Mouse (Mus musculus): ENCODE measurements around the gene Wdr66. TPM values are rescaled to one million over a fixed set of nuclear protein-coding genes. Genes with fewer than 3 reads are reported as not detected.
A peak's percentile ranks its signal among the peaks of the same experiment; 100 is the strongest.
"Not testable (repeated sequence)": the region's sequence is repeated elsewhere in the genome, so short reads cannot be mapped to it uniquely, and the experiment has no call there.

The Wdr66 gene
- 5.4 and 6.1 TPM in 2 replicates for polyA plus RNA-seq (2012; rRNA removed)

DNA sequence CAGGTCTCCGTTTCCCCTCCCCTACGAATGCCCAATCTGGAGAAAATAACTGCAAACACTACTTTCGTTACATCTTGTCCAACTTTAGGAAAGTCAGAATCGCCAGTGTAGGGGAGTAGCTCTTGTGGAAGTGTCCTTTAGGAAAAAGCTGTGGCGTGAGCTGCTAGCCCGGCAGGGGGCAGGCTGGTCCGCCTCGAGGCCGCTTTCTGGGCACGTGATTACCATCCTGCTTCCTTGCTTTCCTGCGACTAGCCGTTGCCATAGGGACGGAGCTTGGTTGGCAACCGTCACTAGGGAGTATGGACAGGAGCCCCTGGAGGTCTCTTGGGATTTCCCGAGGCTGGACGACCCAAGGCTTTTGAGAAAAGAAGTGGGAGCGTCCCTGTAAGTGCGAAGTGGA is at the start of gene Wdr66:
Gene Wdr66, plus strand, starts transcription at position 269 of the 400 bp plus-strand sequence.
- peak; percentile 87 to 96 for DNase-seq (ENCODE audit: extremely low spot score in 1 of 2, low spot score in 1 of 2)

DNA sequence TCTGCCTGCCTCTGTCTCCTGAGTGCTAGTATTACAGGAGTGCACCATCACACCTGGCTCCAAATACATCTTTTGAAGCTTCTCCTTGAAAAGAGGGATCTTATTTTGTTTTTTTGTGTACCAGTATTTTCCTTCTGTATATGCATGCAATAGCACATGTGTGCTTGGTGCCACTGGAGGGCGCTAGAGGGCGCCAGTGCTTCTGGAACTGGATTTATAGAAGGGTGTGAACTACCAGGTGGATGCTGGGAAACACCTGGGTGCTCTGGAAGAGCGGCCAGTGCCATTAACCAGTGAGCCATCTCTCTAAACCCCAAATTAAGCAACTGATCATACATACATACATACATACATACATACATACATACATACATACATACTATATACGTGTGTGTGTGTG is 49.1 kb upstream of the Wdr66 start:
- not testable (repeated sequence) for DNase-seq (ENCODE audit: extremely low spot score in 1 of 2, low spot score in 1 of 2)

DNA sequence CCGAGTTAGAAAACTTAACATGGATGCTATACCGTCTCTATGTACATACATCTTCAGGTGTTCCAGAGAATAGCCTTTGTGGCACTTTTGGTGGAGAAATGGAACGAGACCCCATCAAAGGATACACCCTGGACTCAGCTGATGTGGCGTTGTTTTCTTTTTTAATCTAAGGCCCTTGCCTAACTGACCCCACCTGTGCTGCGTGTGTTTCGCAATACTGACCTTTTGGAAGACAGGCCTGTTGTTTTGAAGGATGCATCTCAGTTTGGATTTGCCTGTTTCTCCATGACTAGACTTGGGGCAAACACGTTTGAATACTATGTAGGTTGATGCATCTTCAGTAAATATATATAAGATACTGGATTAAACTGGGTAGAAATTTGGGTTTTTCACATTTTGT is 48.3 kb upstream of the Wdr66 start:
- not testable (repeated sequence) for DNase-seq (ENCODE audit: extremely low spot score in 1 of 2, low spot score in 1 of 2)

DNA sequence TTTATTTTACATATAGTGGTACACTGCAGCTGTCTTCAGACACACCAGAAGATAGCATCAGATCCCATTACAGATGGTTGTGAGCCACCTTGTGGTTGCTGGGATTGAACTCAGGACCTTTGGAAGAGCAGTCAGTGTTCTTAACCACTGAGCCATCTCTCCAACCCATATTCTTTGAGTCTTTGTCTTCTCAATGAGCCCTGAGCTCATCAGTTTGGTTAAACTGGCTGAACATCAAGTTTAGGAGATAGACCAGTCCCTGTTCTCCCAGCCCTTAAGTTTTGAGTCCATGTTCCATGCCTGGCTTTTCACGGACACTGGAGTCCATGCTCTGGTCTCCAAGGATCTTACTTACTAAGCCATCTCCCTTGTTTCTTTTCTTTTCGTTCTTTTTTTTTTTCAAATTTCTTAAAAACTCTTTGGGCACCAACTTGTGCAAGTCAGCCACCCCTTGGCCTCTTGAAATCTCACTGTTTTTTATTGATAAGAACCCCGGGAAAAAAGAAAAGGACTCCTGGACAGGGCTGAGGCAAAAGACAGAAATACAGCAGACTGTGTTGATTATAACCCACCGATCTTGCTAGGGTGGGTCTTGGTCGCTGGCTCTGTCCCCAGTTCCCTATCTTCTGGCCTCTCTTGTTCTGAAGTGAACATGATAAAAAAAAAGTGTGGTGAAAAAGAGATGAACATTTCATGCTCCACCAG is 29.4 kb upstream of the Wdr66 start:
- DNase-seq (ENCODE audit: extremely low spot score in 1 of 2, low spot score in 1 of 2): not testable (repeated sequence)

DNA sequence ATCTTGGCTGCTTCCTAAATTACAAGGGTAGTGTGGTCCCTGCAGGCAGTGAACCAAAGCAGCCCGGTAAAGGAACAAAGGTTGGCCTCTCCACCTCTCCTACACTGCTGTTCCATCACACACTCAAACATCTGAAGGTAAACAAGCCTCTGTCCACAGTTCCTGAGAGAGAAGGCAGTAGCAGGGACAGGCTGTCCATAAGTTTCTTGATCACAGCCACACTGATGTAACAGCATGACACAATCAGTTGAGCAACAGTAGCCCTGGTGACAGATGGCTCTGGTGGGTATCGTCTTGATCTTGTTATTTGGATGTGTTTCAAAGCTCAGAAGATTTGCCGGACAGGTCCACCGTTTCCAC is 28.9 kb upstream of the Wdr66 start:
- DNase-seq (ENCODE audit: extremely low spot score in 1 of 2, low spot score in 1 of 2): no peak

DNA sequence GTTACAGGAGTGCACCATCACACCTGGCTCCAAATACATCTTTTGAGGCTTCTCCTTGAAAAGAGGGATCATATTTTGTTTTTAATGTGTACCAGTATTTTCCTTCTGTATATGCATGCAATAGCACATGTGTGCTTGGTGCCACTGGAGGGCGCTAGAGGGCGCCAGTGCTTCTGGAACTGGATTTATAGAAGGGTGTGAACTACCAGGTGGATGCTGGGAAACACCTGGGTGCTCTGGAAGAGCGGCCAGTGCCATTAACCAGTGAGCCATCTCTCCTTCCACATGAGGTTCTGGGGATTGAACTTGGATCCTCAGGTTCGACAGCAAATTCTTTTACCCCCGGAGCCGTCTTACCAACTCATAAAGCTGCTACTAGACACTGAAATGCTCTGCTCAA is 28.0 kb upstream of the Wdr66 start:
- not testable (repeated sequence) for DNase-seq (ENCODE audit: extremely low spot score in 1 of 2, low spot score in 1 of 2)

DNA sequence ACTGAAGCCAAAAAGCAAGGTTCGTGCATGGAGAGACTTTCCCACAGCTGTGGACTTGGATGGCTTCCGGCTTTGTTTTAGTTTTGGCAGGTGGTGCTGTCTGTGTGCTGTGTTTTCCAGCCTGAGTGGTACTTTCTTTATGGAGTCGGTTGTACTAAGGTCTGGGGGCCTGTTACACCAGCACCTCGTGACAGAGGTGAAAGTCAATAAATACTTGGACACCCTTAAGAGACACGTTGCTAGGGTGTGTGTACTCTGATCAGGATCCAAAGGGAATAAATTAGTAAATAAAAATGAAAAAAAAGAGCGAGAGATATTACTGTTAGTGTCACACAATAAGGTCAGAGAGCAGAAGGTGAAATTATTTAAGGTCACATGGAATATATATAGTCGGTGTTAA is 25.1 kb upstream of the Wdr66 start:
- no peak for DNase-seq (ENCODE audit: extremely low spot score in 1 of 2, low spot score in 1 of 2)

DNA sequence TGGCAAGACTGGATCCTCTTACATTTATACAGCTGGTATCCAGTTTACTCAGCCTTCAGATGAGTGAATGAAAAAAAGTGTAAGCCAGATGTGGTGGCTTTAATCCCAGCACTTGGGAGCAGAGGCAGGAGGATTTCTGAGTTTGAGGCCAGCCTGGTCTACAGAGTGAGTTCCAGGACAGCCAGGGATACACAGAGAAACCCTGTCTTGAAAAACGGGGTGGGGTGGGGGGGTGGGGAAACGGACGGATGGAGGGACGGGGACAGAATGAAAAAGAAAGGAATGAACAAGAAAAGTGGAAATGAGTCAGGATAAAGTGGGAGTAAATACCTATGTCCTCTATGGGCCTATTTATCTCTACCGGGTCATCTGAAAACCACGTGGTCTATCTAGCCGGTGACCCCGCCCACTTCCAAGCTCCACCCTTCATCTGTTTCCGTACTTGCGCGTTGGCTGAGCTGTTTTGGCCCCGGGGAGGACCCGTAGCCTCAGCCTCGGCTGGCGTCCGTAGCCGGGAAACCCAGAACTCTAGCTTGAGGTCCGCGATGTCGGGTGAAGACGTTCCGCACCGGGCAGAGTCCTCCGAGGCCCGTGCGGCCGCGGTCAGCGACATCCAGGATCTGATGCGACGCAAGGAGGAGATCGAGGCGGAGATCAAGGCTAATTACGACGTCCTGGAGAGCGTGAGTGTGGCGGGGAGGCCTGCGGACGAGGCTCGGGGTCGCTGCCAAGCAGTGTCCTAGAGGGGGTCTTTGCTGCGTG is 24.0 kb upstream of the Wdr66 start:
- peak; percentile 92 to 99 for DNase-seq (ENCODE audit: extremely low spot score in 1 of 2, low spot score in 1 of 2)

DNA sequence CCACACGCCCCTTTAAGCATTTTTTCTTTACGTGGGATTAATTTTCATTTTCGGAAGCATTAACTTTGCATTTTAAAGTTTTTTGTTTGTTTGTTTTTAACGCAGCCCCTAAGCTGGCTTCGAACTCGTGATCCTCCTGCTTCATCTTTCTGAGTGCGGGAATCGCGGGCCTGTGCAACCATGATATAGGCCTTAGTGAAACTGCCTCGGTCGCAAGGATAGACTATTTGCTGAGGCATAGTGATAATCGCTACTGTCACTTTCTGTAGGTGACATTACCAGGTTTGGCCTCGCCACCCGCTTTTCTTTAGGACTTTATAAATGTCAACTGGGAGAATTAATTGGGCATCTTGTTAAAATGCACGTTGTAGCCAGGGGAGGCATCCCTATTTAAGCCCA is 23.4 kb upstream of the Wdr66 start:
- DNase-seq (ENCODE audit: extremely low spot score in 1 of 2, low spot score in 1 of 2): no peak

DNA sequence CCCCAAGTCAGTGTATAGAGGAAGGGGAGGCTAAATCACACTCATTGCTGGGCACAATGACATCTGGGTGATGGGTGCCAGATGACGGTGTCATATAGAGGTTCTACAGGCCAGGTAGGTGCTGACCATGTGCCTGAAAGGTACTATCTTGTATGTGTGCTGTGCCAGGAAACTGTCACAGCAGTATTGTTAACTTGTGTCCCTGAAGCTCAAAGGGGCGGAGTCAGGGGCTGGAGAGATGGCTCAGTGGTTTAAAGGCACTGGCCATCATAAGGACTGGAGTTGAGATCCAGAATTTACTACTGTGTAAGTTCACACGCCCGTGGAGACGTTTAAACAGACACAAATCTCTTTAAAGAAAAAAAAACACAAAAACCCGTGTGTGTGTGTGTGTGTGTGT is 22.6 kb upstream of the Wdr66 start:
- no peak for DNase-seq (ENCODE audit: extremely low spot score in 1 of 2, low spot score in 1 of 2)

DNA sequence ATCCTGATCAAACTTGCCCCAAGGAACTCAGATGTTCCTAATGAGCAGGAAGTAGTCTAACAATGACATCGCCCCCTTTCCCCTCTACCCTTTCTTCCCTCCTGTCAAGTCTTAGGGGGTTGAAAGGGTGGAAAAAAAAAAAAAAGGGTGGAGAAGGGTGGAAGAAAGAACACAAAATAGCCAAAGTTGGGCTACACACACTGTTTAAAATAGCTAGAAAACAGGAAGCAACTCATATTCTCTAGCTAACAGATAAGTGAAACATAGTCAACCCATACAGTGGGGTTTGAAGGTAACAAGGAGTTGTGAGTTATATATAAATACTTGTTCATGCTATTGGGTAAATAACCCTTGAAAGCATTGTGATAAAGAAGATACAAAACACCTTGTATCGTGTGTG is 19.7 kb upstream of the Wdr66 start:
- DNase-seq (ENCODE audit: extremely low spot score in 1 of 2, low spot score in 1 of 2): no peak

DNA sequence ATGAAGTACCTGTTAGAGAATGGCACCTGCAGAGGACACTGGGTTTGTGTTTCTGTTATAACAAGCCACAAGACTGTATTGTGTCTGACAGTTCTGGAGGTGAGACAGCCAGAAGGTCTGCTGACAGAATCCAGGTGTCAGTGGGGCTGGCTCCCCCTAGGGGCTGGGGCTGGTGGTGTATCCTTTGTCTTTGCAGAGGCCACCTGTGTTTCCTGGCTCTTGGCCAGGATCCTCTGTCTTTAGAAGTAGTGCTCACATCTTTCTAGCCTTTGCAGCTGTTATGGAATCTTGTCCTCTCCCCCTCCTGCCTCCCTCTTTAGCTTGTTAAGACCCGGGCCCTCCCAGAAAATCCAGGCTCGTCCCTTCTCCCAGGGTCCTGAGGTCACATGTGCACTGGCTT is 16.2 kb upstream of the Wdr66 start:
- peak in 1 of 2 experiments; percentile 50 for DNase-seq (ENCODE audit: extremely low spot score in 1 of 2, low spot score in 1 of 2)

DNA sequence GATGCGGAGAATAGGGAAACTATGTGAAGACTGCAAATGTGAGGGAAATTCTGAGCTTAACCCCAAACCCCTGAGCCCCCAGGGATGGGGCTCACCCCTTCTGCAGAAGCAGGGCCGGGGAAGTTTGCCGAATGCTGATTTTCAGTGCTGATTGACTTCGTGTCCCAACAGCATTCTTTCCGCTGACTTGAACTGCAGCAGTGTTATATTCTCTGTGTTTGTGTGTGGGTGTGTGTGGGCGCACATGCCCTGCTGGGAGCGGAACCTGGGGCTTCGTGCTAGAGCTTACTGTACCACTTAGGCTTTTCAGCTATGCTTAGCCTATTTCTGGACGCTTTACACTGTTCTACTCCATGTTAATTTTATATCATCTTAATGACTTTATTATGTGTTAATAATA is 15.5 kb upstream of the Wdr66 start:
- DNase-seq (ENCODE audit: extremely low spot score in 1 of 2, low spot score in 1 of 2): peak in 1 of 2 experiments; percentile 74

DNA sequence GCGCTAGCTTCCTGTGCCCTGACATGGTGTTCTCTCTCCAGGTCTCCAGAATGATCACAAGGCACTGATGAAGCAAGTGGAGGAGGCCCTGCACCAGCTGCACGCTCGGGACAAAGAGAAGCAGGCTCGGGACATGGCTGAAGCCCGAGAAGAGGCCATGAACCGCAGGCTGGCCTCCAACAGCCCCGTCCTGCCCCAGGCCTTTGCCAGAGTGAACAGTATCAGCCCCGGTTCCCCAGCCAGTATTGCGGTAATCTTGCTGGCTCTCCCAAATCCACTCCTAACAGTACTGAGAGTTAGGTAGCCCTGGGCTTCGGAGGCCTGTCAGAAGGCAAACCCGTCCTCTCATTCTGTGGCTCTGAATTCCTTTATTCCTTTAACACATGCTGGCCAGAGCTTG is 12.4 kb upstream of the Wdr66 start:
- no peak for DNase-seq (ENCODE audit: extremely low spot score in 1 of 2, low spot score in 1 of 2)

DNA sequence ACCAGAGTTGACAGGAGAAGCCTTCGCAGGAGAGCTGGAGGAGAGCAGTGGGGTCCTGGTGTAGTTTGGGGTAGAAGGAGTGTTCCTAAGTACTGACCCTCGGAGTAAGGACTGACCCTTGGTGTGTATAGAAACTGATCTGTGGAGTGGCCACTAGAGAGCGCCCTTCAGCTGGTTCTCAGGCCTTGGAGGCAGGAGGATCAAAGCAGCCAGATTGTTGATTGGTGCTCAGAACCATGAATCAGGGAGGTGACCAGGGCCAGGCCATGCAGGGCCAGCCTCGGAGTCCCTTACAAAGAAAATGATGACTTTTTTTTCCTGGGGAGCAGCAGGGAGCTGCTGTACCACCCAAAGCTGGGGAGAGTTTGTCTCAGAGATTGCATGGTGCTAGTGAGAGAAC is 6.4 kb upstream of the Wdr66 start:
- DNase-seq (ENCODE audit: extremely low spot score in 1 of 2, low spot score in 1 of 2): peak in 1 of 2 experiments; percentile 65

DNA sequence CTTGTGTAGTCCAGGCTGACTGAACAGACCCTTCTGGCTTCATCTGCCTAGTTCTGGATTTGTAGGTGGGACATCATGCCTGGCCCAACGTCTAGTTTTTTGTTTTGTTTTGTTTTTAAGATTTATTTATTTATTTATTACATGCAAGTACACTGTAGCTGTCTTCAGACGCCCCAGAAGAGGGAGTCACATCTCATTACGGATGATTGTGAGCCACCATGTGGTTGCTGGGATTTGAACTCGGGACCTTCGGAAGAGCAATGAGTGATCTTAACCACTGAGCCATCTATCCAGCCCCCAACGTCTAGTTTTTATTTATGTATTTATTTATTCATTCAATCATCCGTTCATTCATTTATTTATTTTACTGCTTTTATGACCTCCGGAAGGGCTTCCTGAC is 512 bp upstream of the Wdr66 start:
- no peak for DNase-seq (ENCODE audit: extremely low spot score in 1 of 2, low spot score in 1 of 2)

DNA sequence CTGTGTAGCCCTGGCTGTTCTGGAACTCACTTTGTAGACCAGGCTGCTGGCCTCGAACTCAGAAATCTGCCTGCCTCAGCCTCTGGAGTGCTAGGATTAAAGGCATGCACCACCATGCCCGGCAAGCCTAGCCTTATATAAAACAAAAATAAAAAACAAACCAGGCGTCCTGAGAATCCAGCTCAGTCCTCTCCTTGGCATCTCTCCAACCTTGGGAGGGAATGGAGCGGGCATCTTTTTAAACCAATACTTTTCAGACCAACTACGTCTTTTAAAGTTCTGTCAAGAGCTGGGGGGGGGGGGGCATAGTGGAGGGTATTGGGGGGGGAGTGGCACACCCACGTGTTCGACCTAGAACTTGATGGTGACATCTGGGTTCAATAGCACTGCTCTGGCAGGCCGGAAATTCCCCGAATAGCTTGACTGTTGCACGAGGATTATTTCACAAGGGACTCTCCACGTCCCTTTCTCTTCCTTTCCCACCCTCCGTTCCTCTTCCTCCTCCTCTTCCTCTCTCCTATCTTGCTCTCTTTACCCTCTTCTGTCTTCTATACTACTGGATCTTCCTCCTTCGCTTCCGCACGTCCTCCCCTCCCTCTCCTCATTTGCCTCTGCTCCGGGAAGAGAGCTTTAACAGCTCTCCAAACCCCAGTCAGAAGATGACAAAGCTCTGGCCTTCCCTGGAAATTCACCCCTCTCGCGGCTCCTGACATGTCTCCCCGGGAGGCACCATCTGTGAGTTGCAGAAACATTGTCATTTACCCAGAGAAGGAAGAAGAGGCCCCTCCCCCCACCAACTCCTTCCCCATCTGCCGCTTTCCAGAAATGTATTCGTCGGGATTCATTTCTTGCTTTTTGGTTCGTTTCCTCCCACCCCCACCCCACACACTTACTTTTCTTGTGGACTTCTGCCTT is 5.2 kb downstream of the Wdr66 start:
- peak; percentile 80 to 90 for DNase-seq (ENCODE audit: extremely low spot score in 1 of 2, low spot score in 1 of 2)

DNA sequence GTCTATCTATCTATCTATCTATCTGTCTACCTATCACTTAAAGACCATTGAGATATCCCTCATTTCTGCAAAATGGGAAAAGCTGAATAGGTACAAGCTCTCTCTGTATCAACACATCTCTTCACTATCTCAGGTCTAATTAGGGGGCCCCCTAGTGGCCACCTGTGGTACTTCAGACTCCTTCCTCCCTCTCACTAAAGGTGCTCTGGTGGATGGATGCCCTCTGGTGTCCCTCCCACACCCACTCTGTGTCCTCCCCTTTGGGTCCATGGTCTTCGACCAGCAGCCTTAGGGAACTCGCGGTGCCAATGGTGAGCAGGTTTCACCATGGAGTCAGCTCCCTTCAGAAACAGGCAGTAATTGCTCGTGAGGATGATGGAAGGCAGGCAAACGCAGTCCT is 7.1 kb downstream of the Wdr66 start:
- DNase-seq (ENCODE audit: extremely low spot score in 1 of 2, low spot score in 1 of 2): peak; percentile 23 to 65

DNA sequence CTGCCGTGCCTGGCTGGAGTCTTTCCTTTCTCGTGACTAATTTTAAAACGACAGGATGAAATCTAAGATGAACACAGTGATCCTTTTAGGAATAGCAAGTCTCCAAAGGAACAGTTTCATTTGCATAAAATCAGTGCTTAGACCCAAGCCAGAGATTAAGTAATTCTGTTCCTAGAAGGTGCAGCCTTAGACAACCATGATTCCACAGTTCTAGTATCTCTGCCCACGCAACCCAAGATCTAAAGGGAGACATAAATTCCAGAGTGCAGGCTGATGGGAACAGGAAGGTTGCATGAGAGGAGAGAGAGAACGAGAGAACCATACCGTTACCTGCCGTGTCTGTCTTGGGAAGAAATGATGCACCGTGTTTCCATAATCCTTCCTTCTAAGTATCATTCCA is 8.8 kb downstream of the Wdr66 start:
- DNase-seq (ENCODE audit: extremely low spot score in 1 of 2, low spot score in 1 of 2): peak; percentile 27 to 54

DNA sequence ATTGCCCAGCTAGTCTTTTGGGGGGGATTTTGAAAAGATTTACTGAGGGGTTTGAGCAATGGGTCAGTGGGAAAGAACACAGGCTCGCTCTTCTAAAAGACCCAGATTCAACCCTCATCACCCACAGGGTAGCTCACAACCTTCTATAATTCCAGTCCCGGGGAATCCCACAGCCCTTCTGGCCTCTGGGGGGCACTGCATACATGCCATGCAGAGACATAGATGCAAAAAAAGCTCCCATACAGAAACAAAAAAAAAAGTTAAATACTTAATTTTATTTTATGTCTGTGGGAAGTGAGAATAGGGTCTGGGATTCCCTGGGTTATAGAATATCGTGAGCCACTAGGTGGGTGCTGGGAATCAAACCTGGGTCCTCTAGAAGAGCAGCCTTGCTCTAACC is 15.0 kb downstream of the Wdr66 start:
- DNase-seq (ENCODE audit: extremely low spot score in 1 of 2, low spot score in 1 of 2): no peak
